Mouse (Mus musculus): ENCODE measurements around the gene Gsap.

DNA sequence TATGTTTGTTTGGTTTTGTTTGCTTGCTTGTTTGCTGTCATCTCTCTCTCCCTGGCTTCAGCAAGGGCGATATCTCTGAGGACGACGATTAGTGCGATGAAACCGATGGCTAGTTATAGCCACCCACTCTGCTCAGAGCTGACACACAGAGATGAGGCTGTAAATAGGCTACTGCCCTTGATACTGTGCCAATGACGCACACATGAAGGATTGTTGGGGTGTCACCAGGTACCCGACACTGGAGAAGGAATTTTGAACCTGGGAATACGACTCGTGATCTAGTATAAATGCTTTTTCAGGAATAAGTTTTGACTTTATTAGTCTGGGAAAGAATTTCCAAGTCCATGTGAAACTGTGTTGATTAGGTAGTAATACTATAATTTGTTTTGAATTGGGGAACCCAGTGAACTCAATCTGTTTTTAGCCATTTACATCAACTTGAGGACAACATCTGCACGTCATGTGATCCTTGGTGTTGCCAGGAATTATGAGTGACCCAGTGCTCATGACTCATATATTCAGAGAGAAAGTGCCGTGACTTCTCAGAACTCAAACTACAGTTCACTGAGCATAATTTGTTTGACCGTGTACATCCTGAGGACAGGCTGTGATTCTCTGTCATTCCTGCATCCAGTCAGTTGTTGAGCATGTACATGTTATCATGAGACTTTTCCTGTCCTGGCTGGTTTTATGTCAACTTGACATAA is 97.5 kb downstream of the Gsap start:
- no peak for TF ChIP-seq CTCF (IDR thresholded peaks at IDR 0.05)
- 0 out of 2 replicates have a peak, but pooled peaks have one; percentile 14 for TF ChIP-seq EP300 (IDR thresholded peaks at IDR 0.05)

Data from lung, postnatal 0 days (tissue).